Mouse (Mus musculus): Measurements from ENCODE around the gene Xpot.

GRCm38 (mm10) chr10:121626186-121626882, at the start of gene Xpot:
- no peak for TF ChIP-seq POLR2A (IDR thresholded peaks at IDR 0.05; ENCODE audit: borderline replicate concordance, low read depth, low read length)
- TF ChIP-seq CTCF (IDR thresholded peaks at IDR 0.05; ENCODE audit: low read depth, low read length), result no peak

Measured in bone marrow macrophage, adult 2 months (primary cell).